Mouse (Mus musculus): ENCODE data around the gene Arrdc3.
A peak's percentile ranks its signal among the peaks of the same experiment; 100 is the strongest.
"Not testable (repeated sequence)": the region's sequence is repeated elsewhere in the genome, so short reads cannot be mapped to it uniquely, and the experiment has no call there.

The Arrdc3 gene

GRCm38 (mm10) chr13:80883190-80883589 is at the start of gene Arrdc3:
Gene Arrdc3 (plus strand): TSS chr13:80883384.
- peak; percentile 93 to 95 for DNase-seq (ENCODE audit: low spot score in 2 of 2)

- peak in 1 of 2 experiments; percentile 45 for DNase-seq (ENCODE audit: low spot score in 2 of 2)
Measured at GRCm38 (mm10) chr13:80862215-80862614, 21.0 kb upstream of the Arrdc3 start.

- no peak for DNase-seq (ENCODE audit: low spot score in 2 of 2)
Measured at GRCm38 (mm10) chr13:80864195-80864594, 19.0 kb upstream of the Arrdc3 start.

GRCm38 (mm10) chr13:80875126-80875525 is 8.1 kb upstream of the Arrdc3 start:
- DNase-seq (ENCODE audit: low spot score in 2 of 2), result no peak

DNA sequence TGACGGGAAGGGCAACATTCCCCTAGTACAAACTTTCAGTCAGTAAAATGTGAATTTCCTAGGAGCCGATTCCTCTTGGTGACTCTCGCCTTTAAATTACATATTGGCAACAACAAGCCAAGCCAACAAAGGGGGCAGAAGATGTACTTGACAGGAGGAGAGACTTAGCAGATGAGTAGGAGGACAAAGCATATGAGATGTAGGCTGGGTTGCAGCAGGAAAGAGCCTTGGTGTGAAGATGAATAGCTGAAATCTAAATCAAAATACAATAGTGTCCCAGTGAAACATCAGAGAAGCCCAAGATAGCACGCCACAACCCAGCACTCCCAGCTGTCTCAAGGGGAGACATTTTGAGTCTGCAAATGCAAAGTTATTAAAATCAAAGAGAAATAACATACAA is 2.4 kb upstream of the Arrdc3 start:
- peak in 1 of 2 experiments; percentile 9 for DNase-seq (ENCODE audit: low spot score in 2 of 2)

DNA sequence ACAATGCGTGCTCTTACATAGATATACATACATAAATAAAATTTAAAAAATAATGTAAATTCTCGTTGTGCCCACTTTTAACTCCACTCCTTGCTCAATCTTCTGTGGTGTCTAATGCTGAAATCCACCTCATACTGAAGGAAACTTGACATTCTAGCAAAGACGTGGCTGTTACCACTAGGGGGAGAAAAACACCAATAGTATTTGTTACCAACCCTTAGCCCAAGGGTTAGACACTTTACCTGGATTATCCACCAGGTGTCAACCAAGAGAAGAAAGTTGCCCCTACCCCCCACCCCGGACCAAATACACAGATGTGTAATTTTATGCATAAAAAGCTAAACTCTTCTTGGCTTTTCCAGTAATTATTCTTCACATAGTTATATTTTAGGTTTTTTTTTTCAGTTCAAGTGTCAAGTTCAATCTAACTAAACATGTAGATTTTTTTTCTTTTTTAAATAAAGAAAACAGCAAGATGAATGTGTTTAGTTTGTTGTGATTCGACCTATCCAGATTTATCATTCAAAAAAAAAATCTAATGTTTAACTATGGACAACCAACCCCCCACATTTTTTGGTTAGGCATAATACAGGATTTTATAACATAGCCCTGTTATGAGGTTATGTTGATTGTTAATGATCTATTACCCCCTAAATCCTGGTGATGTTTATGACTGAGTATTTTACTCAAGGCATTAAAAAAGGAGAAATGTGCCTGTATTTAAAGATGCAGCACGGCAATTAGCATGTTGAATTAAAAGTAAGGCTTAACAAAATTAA is 1.3 kb upstream of the Arrdc3 start:
- DNase-seq (ENCODE audit: low spot score in 2 of 2), result peak in 1 of 2 experiments; percentile 25

DNA sequence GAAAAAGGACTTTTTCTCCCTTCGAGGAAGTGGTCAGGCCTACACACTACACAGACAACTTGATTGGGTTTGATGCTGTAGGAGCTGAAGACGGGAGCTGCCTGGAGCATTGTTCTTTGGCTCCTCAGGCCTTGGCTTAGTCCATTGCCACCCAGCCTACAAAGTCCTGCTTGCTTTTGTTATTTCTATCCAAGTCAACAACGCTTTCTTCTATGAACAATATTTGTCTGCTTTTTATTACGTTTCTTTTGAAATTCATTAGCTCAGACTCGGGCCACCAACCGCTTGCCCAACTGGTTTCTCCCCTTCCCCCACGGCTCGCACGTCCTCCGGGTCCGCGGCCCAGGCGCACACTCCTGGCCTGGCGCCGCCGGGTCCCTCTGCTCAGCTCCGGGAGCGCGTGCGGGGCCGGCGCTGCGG is 458 bp upstream of the Arrdc3 start:
- peak in 1 of 2 experiments; percentile 22 for DNase-seq (ENCODE audit: low spot score in 2 of 2)

DNA sequence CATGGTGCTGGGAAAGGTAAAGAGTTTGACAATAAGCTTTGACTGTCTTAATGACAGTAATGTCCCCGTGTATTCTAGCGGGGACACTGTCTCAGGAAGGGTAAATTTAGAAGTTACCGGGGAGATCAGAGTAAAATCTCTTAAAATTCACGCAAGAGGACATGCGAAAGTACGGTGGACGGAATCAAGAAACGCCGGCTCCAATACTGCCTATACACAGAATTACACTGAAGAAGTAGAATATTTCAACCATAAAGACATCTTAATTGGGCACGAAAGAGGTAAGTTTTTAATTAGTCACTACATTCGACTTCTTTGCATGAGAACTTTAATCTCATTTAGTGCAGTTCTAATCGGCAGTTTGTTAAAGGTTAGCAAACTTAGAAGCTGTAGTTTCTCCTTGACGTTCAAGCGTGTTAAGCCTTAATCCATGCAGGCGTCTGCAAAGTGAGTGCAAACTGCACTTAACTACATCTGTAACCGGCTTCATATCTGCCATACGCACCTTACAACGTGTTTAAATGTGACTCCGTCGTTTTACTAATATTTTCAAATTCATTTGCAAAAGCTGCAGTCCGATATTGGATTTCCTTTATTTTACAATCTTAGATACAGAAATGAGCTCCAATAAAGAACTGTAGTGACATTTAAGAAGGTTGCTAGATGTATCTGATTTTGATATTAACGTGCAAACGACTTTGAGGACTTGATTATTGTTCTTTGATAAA is 629 bp downstream of the Arrdc3 start:
- DNase-seq (ENCODE audit: low spot score in 2 of 2), result no peak

- DNase-seq (ENCODE audit: low spot score in 2 of 2), result peak; percentile 67 to 79
Measured at GRCm38 (mm10) chr13:80884377-80884983, 1.3 kb downstream of the Arrdc3 start.

GRCm38 (mm10) chr13:80885103-80885833 is 2.1 kb downstream of the Arrdc3 start:
- DNase-seq (ENCODE audit: low spot score in 2 of 2), result peak; percentile 91 to 94

DNA sequence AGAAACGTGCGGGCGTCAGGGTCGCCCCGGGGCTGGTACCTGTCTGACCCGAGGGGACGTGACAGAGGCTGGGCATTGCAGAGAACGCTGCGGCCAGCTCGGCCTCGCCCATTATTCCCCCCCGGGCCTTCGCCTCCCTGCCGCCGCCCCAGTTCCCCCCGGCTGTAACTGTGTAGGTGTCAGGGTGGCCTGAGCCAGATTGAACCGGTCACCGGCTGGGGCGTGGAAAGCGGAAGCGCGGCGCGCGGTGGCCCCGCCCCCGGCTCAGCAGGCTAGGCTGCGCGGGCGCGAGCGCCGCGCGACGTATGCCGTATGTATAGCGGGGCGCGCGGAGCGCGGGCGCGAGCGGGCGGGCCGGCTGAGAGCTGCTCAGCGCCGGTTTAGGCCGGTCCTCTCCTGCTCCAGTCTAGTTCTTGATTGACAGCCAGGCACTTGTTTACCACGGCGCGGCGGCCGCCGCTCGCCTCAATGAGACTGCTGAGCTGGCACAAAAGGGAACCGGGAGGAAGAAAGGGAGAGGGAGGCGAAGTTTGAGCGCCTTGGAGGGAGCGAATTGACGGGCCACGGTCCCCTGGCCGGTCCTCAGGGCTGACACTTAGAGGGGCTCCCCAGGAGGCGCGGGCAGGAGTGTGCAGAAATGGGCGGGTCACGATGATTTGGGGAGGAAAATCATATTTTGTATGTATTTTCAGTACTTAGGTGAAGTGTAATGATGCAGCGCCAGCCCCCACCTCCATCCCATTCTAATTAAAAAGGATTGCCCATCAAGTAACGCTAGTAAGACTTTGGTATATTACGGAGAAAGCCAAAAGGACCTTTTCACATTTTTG is 2.9 kb downstream of the Arrdc3 start:
- DNase-seq (ENCODE audit: low spot score in 2 of 2), result peak; percentile 84 to 89

GRCm38 (mm10) chr13:80886664-80887210 is 3.6 kb downstream of the Arrdc3 start:
- no peak for DNase-seq (ENCODE audit: low spot score in 2 of 2)

GRCm38 (mm10) chr13:80887842-80888241 is 4.7 kb downstream of the Arrdc3 start:
- no peak for DNase-seq (ENCODE audit: low spot score in 2 of 2)

DNA sequence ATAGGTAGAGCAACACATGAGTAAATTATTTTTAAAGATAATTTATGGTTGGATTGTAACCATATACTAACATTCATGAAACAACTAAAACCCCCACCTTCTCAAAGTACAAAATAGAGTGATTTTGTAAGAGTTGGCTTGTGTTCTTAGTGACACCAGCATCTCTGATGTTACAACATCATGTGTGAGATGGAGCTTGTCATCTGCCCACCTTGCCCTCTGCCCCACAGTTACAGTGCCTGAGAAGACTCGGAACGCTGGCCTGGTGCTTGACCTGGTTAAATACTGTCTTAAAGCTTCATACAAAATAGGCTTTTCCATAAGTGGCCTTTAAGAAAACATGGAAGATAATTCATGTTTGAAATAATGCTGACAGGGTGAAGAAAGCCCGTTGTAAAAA is 11.7 kb downstream of the Arrdc3 start:
- not testable (repeated sequence) for DNase-seq (ENCODE audit: low spot score in 2 of 2)

DNA sequence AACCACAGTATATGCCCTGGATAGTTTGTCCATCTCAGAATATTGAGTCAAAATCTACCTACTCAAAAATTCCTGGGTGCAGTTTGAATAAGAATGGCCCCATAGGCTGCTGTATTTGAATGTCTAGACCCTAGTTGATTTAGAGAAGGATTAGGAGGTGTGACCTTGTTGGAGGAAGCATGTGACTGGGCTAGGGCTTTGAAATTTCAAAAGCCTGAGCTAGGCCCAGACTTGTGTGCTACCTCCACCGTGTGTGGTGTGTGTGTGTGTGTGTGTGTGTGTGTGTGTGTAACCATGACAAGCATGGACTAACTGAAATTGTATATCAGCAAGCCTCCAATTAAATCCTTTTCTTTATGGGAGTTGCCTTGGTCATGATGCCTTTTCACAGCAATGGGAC is 14.2 kb downstream of the Arrdc3 start:
- no peak for DNase-seq (ENCODE audit: low spot score in 2 of 2)

GRCm38 (mm10) chr13:80898095-80898494 is 14.9 kb downstream of the Arrdc3 start:
- no peak for DNase-seq (ENCODE audit: low spot score in 2 of 2)

GRCm38 (mm10) chr13:80899435-80900029 is 16.3 kb downstream of the Arrdc3 start:
- no peak for DNase-seq (ENCODE audit: low spot score in 2 of 2)

- DNase-seq (ENCODE audit: low spot score in 2 of 2), result no peak
Measured at GRCm38 (mm10) chr13:80901432-80901831, 18.2 kb downstream of the Arrdc3 start.

DNA sequence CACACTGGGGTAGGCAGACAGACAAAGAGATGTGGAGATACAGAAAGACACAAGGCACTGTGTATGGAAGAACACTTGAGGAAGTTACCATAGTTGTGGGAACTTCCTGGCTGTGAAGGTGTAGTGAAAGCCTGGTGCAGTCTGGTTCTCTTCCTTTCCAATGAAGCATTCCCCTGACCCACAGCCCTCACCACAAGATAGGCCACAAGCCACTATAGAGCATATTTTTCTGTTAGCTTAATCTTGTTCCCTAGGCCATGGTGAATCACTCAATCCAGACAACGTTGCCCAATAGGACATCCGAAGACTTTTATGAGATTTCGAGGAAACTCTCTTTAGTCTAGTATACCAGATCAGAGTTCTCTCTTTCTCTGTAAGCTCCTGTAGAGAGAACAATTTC is 19.6 kb downstream of the Arrdc3 start:
- no peak for DNase-seq (ENCODE audit: low spot score in 2 of 2)

DNA sequence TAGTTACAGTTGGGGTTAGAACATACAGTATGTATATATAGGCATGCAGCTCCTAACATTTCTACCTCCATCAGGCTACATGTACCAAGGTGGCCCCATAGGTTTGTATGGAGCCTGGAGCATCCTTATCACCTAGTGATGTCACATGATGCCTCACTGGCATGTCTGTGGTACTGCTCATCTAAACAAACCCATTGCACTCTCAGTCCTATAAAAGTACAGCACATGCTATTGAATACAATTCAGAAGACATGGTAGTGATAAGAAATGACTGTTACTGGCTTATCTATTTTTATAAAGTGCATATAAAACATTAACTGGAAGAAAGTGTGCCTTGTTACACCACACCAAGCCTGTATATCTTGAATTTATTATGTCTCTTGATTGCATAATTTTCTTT is 30.2 kb downstream of the Arrdc3 start:
- DNase-seq (ENCODE audit: low spot score in 2 of 2), result no peak

All from frontal cortex, postnatal 14 days (tissue).